ENCODE assay signal across 14 mouse cellular contexts in genomic region chr3:88231061-88231641, GRCm38 (mm10). TPM values are rescaled to one million over a fixed set of nuclear protein-coding genes. Genes with fewer than 3 reads are reported as not detected.
DNase-seq lines count a peak whose midpoint lies in the region; ATAC-seq and TF ChIP-seq lines count a peak whose summit lies in the region.
"Had no signal": no experiment of that assay in that cellular context is flagged by ENCODE, and none has a peak within 500 bp of the region (broad histone marks: within the 10 kb centered on the region; RNA-seq: fewer than 3 reads in every experiment).

No protein-coding gene starts in this region.

- H3K36me3 ChIP-seq in embryonic facial prominence, embryonic 11.5 days (replicated peaks; ENCODE audit: control insufficient read depth, insufficient read depth, low read depth, low read length), result no peaks in the 10 kb centered on the region
- H3K36me3 ChIP-seq in embryonic facial prominence, embryonic 10.5 days (replicated peaks), result no peaks in the 10 kb centered on the region
- no peaks in the 10 kb centered on the region for H3K36me3 ChIP-seq in CH12.LX (replicated peaks in 1 of 2; ENCODE audit: control insufficient read depth in 1 of 2, insufficient read depth in 1 of 2, low read length in 1 of 2)
- no peaks in the 10 kb centered on the region for H3K36me3 ChIP-seq in embryonic facial prominence, embryonic 14.5 days (ENCODE audit: control insufficient read depth, insufficient read depth, low read length)

- TF ChIP-seq EP300 in CH12.LX (IDR thresholded peaks at IDR 0.05; ENCODE audit: low read length), result no peak

- H3K4me3 ChIP-seq in embryonic facial prominence, embryonic 11.5 days (ENCODE audit: low read depth, low read length), result no peak overlapping the region
- no peak overlapping the region for H3K4me3 ChIP-seq in embryonic facial prominence, embryonic 10.5 days
- no peak overlapping the region for H3K4me3 ChIP-seq in CH12.LX (replicated peaks in 1 of 3; ENCODE audit: low read depth in 2 of 3, low read length in 2 of 3, poor library complexity in 1 of 3)
- no peak overlapping the region for H3K4me3 ChIP-seq in embryonic facial prominence, embryonic 14.5 days (ENCODE audit: low read depth, low read length)
- H3K4me3 ChIP-seq in gastrocnemius, adult 2 months, result no peak overlapping the region
- H3K4me3 ChIP-seq: myocyte had no signal

- no peaks in the 10 kb centered on the region for H3K9me3 ChIP-seq in embryonic facial prominence, embryonic 11.5 days (replicated peaks; ENCODE audit: control insufficient read depth, low read length)
- H3K9me3 ChIP-seq in embryonic facial prominence, embryonic 10.5 days, result no peaks in the 10 kb centered on the region
- H3K9me3 ChIP-seq in CH12.LX (replicated peaks; ENCODE audit: low read length), result no peaks in the 10 kb centered on the region
- no peaks in the 10 kb centered on the region for H3K9me3 ChIP-seq in embryonic facial prominence, embryonic 14.5 days (ENCODE audit: control insufficient read depth, low read length)

- DNase-seq in embryonic facial prominence, embryonic 11.5 days (ENCODE audit: low spot score), result no peak
- DNase-seq in embryonic facial prominence, embryonic 10.5 days (ENCODE audit: low spot score), result no peak
- peak; percentile 50 for DNase-seq in CH12.LX (ENCODE audit: extremely low read depth)
- DNase-seq in embryonic facial prominence, embryonic 14.5 days (ENCODE audit: low spot score), result no peak
- peak; percentile 71 for DNase-seq in mesoderm, embryonic 11.5 days (ENCODE audit: low read depth, low spot score)
- DNase-seq in spleen, postnatal 14 days (ENCODE audit: low spot score in 2 of 2), result no peak
- no peak for DNase-seq in spleen, adult 18-20 months
- DNase-seq in gastrocnemius, adult 2 months, result no peak
- DNase-seq: B cell, adult 2 months; heart, postnatal 36 days had no signal

- no peak for TF ChIP-seq CTCF in CH12.LX (conservative IDR thresholded peaks at IDR 0.05 in 1 of 2, IDR thresholded peaks at IDR 0.05 in 1 of 2; ENCODE audit: low read depth in 2 of 2, low read length in 2 of 2)
- no peak for TF ChIP-seq CTCF in gastrocnemius, adult 2 months (IDR thresholded peaks at IDR 0.05)

- H3K27me3 ChIP-seq in embryonic facial prominence, embryonic 11.5 days (ENCODE audit: control insufficient read depth, insufficient read depth, low read length), result no peaks in the 10 kb centered on the region
- H3K27me3 ChIP-seq in embryonic facial prominence, embryonic 10.5 days (replicated peaks; ENCODE audit: low read depth, poor library complexity, severe bottlenecking), result peaks cover 98% of the 10 kb centered on the region
- peaks cover 44% of the 10 kb centered on the region for H3K27me3 ChIP-seq in CH12.LX (replicated peaks)
- peaks cover 26% of the 10 kb centered on the region; the same call in 1 of the 2 replicates for H3K27me3 ChIP-seq in embryonic facial prominence, embryonic 14.5 days (replicated peaks; ENCODE audit: control insufficient read depth, insufficient read depth, low read length)

- intact Hi-C loops in gastrocnemius, adult 2 months (cut with DNase I), result no loop called here

- WGBS in embryonic facial prominence, embryonic 11.5 days, result 22% methylated on average over 1 of the region's 1 CpGs
- 38% methylated on average over 1 of the region's 1 CpGs for WGBS in embryonic facial prominence, embryonic 10.5 days
- WGBS in embryonic facial prominence, embryonic 14.5 days, result 45% methylated on average over 1 of the region's 1 CpGs

- TF ChIP-seq POLR2A in CH12.LX (IDR thresholded peaks at IDR 0.05; ENCODE audit: low read depth, low read length), result no peak

- H3K4me1 ChIP-seq in embryonic facial prominence, embryonic 11.5 days (ENCODE audit: control insufficient read depth, insufficient read depth, low read length), result no peaks in the 10 kb centered on the region
- peaks cover 66% of the 10 kb centered on the region for H3K4me1 ChIP-seq in embryonic facial prominence, embryonic 10.5 days
- H3K4me1 ChIP-seq in CH12.LX (ENCODE audit: control insufficient read depth in 1 of 2, insufficient read depth in 2 of 2), result peaks cover 20 to 55% of the 10 kb centered on the region in 2 experiments
- H3K4me1 ChIP-seq in embryonic facial prominence, embryonic 14.5 days (ENCODE audit: control insufficient read depth, insufficient read depth, low read length), result no peaks in the 10 kb centered on the region

- TF ChIP-seq RAD21 in CH12.LX (IDR thresholded peaks at IDR 0.05; ENCODE audit: low read depth, low read length), result no peak

- in situ Hi-C loops in CH12.LX (cut with MboI; ENCODE audit: low pct_ligation_motif_present, low pct_unique_long_range_greater_than_20kb, low sequenced_read_pairs), result no loop called here

- no peak overlapping the region for H3K27ac ChIP-seq in embryonic facial prominence, embryonic 11.5 days (replicated peaks; ENCODE audit: low read depth, low read length)
- H3K27ac ChIP-seq in embryonic facial prominence, embryonic 10.5 days (replicated peaks), result no peak overlapping the region
- H3K27ac ChIP-seq in CH12.LX (ENCODE audit: insufficient read depth, low read depth), result no peak overlapping the region
- no peak overlapping the region for H3K27ac ChIP-seq in embryonic facial prominence, embryonic 14.5 days (replicated peaks; ENCODE audit: low read depth, low read length)
- no peak overlapping the region for H3K27ac ChIP-seq in gastrocnemius, adult 2 months

- no peak overlapping the region for H3K4me2 ChIP-seq in embryonic facial prominence, embryonic 11.5 days (ENCODE audit: low read depth, low read length)
- H3K4me2 ChIP-seq in CH12.LX (ENCODE audit: insufficient read depth, low read depth, poor library complexity, severe bottlenecking), result no peak overlapping the region
- H3K4me2 ChIP-seq in embryonic facial prominence, embryonic 14.5 days (ENCODE audit: low read depth, low read length), result no peak overlapping the region

- dilution Hi-C loops in CH12.LX (cut with MboI; ENCODE audit: extremely low pct_ligation_motif_present, extremely low pct_unique_long_range_greater_than_20kb, low sequenced_read_pairs), result no loop called here

- no peak overlapping the region for H3K9ac ChIP-seq in embryonic facial prominence, embryonic 11.5 days (replicated peaks; ENCODE audit: low read length)
- no peak overlapping the region for H3K9ac ChIP-seq in CH12.LX (ENCODE audit: insufficient read depth, low read depth)
- H3K9ac ChIP-seq in embryonic facial prominence, embryonic 14.5 days (ENCODE audit: low read depth, low read length), result no peak overlapping the region

- H3K79me2 ChIP-seq in CH12.LX (replicated peaks; ENCODE audit: control insufficient read depth, extremely low read depth, insufficient read depth, poor library complexity, severe bottlenecking), result no peaks in the 10 kb centered on the region

- peak; percentile 65; the same call in 1 of the 2 replicates for ATAC-seq in embryonic facial prominence, embryonic 11.5 days (replicated peaks; ENCODE audit: insufficient number of reproducible peaks, low FRiP score, low TSS enrichment, low read depth)
- ATAC-seq in embryonic facial prominence, embryonic 14.5 days (ENCODE audit: low read depth), result 0 out of 2 replicates have a peak, but pooled peaks have one; percentile 10

TF ChIP-seq in CH12.LX, 34 proteins besides CTCF, POLR2A, EP300 and RAD21:
- TF ChIP-seq SMC3 (IDR thresholded peaks at IDR 0.05; ENCODE audit: low read depth, low read length), result no peak
- no peak for TF ChIP-seq TCF12 (IDR thresholded peaks at IDR 0.05; ENCODE audit: low read depth, low read length)
- TF ChIP-seq HCFC1 (IDR thresholded peaks at IDR 0.05; ENCODE audit: low read depth, low read length), result no peak

RNA-seq across cellular contexts. Expression of gene Rhbg, which starts 23.4 kb away (rescaled TPM):
- 0.25 and 0.26 TPM in 2 replicates for polyA plus RNA-seq in embryonic facial prominence, embryonic 11.5 days (2014; fragmentation: Nextera tagmentation; extraction: Ambion mirVana)
- polyA plus RNA-seq in embryonic facial prominence, embryonic 10.5 days (2016; fragmentation: Nextera tagmentation; extraction: Ambion mirVana), result 0.17 TPM in 1 of 2 replicates, not detected in the other
- total RNA-seq in CH12.LX (2012; rRNA removed) (0.08 TPM in 1 of 2 replicates, not detected in the other), CH12.LX (2014; rRNA removed) (not detected in 2 replicates)
- polyA plus RNA-seq in CH12.LX (2012; ENCODE audit: insufficient read length, low read depth), result not detected in 2 replicates
- 4.1 and 7.6 TPM in 2 replicates for polyA plus RNA-seq in embryonic facial prominence, embryonic 14.5 days (2014; fragmentation: Nextera tagmentation; extraction: Ambion mirVana)
- not detected for total RNA-seq in gastrocnemius, adult 2 months (2021)
- total RNA-seq: gastrocnemius, adult 8-10 months; heart, postnatal 36 days; left cerebral cortex, adult 18-20 months had no signal
- polyA plus RNA-seq: myocyte had no signal

RNA-seq across cellular contexts. Expression of gene Gm38392, which starts 55.9 kb away (rescaled TPM):
- 0.36 TPM in 1 of 2 replicates, not detected in the other for polyA plus RNA-seq in embryonic facial prominence, embryonic 11.5 days (2014; fragmentation: Nextera tagmentation; extraction: Ambion mirVana)
- not detected in 2 replicates for polyA plus RNA-seq in embryonic facial prominence, embryonic 10.5 days (2016; fragmentation: Nextera tagmentation; extraction: Ambion mirVana)
- total RNA-seq in CH12.LX (2012; rRNA removed) (0.08 TPM in 1 of 2 replicates, not detected in the other), CH12.LX (2014; rRNA removed) (not detected in 2 replicates)
- polyA plus RNA-seq in CH12.LX (2012; ENCODE audit: insufficient read length, low read depth), result not detected in 2 replicates
- not detected in 2 replicates for polyA plus RNA-seq in embryonic facial prominence, embryonic 14.5 days (2014; fragmentation: Nextera tagmentation; extraction: Ambion mirVana)
- total RNA-seq in gastrocnemius, adult 2 months (2021), result under 1 TPM; 0.74 to 0.95 TPM
- polyA plus RNA-seq: liver, embryonic 16.5 days had no signal

Comparison
In these comparisons a context has a peak if more than half of its experiments do, and no peak if none do; other contexts are left out.
1. DNase-seq: peak in CH12.LX (single experiment) and mesoderm, embryonic 11.5 days (single experiment); none in embryonic facial prominence, embryonic 11.5 days (single experiment), embryonic facial prominence, embryonic 10.5 days (single experiment), embryonic facial prominence, embryonic 14.5 days (single experiment), spleen, postnatal 14 days (0 of 2), spleen, adult 18-20 months (0 of 2) and gastrocnemius, adult 2 months (single experiment).